Mouse (Mus musculus): ENCODE measurements around the gene Sphk1. TPM values are rescaled to one million over a fixed set of nuclear protein-coding genes. Genes with fewer than 3 reads are reported as not detected.

Gene Sphk1
- total RNA-seq, 2 experiments from 2014 or later: 6.1 to 6.8 TPM

DNA sequence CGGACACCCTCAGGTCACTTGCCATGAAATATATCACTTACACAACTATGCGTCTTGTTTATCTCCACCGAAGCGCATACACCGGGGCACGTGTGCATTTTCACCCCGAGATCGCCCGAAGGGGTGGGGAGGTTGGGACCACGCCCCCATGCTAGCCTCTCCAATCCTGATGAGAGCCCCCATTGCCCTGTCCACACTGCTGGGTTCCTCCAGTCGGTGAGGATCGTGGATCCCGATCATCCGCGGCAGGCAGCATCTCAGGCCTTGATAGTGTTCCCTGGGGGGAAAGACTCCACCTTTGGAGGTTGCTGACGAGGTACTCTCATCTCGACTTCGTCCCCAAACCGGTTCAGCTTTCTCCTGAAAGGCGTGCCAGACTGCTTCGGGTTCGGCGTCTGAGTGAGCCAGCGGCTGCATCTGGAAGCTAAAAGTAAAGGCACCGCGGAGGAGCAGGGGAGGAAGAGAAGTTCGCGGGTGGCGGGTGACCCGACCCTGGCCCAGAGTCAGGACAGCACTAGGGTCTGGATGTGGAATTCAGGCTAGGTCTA, 1.6 kb downstream of the Sphk1 start:
- intact Hi-C loops (cut with DNase I): loop anchor here (2.0 kb wide), 1 partner anchor 42 kb away; no protein-coding TSS in a partner anchor
- DNase-seq (ENCODE audit: extremely low spot score in 1 of 2, low spot score in 2 of 2): peak in 1 of 2 experiments; percentile 26
- Histone ChIP-seq H3K27ac (no peak overlapping the region), H3K4me3 (peak overlapping the region; percentile 48)
- no peak for TF ChIP-seq CTCF (IDR thresholded peaks at IDR 0.05)

DNA sequence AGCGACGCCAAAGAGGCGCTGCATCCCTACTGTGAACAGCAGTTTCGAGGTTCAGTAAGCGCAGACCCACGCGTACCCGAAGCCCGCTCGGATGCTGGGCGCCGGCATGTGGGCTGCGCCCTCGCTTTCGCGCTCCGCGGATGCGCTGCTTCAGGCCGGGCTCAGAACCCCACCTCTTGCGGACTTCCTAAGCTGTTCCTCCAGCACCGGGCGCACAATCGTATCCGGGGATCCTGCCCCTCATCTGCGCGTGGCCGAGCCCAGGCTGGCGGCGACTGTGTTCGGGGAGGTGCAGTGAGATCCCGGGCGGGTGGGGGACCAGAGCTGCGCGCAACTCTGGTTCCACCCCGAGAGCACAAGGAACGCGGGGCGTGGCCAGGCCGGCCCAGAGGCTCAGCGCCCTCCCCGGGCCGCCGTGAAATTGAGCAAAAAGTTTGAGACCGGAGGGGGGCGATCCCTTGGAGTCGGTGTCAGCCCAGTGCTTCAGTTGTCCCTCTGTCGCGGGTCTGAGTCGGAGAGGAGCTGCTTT, 2.1 kb downstream of the Sphk1 start:
- Histone ChIP-seq H3K4me3 (peak overlapping the region; percentile 48), H3K27ac (no peak overlapping the region)
- TF ChIP-seq CTCF (IDR thresholded peaks at IDR 0.05): no peak; the same call in 1 of the 2 replicates
- intact Hi-C loops (cut with DNase I): loop anchor here (2.0 kb wide), 1 partner anchor 42 kb away; no protein-coding TSS in a partner anchor
- DNase-seq (ENCODE audit: extremely low spot score in 1 of 2, low spot score in 2 of 2): peak; percentile 39 to 55

DNA sequence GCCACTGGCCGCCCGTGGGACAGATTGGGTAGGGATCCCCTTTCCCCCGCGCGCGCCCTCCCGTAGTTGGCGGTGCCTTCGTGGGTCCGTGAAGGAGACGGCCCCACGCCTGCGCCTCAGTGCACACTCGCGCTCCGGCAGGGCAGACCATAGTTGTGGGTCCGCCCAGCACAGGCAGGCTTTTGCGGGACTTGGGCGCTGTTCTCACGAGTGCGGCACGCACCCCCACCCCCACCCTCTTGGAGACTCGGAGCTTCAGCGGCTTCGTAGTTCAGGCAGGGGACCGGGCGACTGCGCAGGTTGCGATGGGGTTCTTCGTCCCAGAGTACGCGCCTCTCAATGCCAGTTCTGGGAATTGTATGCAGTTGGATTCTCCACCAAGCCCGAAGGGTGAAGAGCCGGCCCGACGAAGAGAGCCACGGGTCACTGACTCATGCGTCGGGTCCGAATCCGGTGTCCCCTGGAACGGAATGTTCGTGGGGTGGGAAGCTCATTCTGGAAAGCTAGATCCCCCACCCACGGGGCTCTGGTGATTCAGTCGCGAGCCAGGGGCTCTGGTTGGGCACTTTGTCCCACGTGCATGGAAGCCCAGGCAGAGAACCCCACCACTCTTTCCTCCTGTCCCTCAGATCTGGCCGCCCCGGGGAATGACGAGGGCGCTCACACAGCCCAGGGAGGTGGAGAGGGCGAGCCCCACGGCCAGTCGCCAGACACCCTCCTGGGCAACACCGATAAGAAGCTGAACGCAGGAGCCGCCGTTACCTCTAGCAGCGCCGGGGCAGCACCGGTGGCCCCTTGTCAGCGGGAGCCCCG, 2.8 kb downstream of the Sphk1 start:
- DNase-seq (ENCODE audit: extremely low spot score in 1 of 2, low spot score in 2 of 2): peak in 1 of 2 experiments; percentile 17
- no peak for TF ChIP-seq CTCF (IDR thresholded peaks at IDR 0.05)
- no peak overlapping the region for H3K27ac ChIP-seq
- H3K4me3 ChIP-seq: peak overlapping the region; percentile 48
- intact Hi-C loops (cut with DNase I): loop anchor here (1.0 to 2.0 kb wide), 2 partner anchors 32 to 43 kb away; no protein-coding TSS in a partner anchor

DNA sequence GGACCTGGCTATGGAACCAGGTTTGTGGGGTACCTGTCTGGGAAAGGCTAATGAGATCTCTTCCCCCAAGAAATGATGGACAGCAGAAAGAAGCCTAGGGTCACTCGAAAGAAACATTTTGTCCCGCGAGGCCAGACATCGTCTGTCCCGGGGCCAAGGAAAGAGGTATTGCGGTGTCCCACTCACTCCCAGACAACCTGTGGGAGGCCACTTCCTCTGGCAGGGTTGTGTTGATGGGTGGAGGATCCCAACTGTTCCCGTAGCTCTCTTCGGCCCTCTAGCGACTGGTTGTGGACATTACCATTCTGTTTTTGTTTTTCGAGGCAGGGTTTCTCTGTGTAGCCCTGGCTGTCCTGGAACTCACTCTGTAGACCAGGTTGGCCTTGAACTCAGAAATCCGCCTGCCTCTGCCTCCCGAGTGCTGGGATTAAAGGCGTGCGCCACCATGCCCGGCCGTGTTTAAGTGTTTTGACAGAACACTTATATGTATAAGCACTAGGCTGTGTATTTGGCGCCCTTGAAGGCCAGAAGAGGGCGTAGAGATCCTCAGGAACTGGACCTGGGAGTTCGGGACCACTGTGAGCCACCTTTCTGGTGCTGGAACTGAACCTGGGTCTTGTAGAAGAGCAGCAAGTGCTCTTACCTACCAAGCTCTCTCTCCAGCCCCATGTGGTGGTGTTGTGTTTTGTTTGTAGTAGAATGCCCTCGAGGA, 3.6 kb downstream of the Sphk1 start:
- H3K4me3 ChIP-seq: peak overlapping the region; percentile 48
- intact Hi-C loops (cut with DNase I): loop anchor here (1.0 kb wide), 1 partner anchor 33 kb away; no protein-coding TSS in a partner anchor

DNA sequence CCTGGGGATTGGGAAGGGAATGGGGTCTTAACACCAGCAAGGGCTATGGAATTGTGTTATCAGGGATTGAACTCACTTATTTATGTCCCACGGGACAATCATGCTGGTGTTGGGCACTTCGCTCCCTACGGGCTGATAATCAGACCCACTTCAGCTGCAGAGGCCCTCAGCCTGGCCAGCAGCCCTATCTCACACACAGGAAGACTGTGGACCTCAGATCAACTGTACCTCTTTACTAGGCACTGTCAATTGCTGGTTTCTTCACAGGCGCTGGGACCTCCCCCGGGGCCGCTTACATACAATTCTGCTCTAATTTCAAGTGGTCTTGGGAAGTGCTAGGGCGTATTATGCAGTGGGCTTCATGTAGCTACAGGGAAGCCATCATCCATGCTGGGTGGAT, 6.0 kb downstream of the Sphk1 start:
- intact Hi-C loops (cut with DNase I): no loop called here
- no peak for TF ChIP-seq CTCF (IDR thresholded peaks at IDR 0.05)
- Histone ChIP-seq H3K4me3 (no peak overlapping the region), H3K27ac (no peak overlapping the region)
- peak in 1 of 2 experiments; percentile 7 for DNase-seq (ENCODE audit: extremely low spot score in 1 of 2, low spot score in 2 of 2)

More for the DNA sequence above, 3.6 kb downstream of the Sphk1 start:
- TF ChIP-seq CTCF (IDR thresholded peaks at IDR 0.05): peak; percentile 78
- H3K27ac ChIP-seq: no peak overlapping the region
- DNase-seq (ENCODE audit: extremely low spot score in 1 of 2, low spot score in 2 of 2): peak; percentile 65 to 72

DNA sequence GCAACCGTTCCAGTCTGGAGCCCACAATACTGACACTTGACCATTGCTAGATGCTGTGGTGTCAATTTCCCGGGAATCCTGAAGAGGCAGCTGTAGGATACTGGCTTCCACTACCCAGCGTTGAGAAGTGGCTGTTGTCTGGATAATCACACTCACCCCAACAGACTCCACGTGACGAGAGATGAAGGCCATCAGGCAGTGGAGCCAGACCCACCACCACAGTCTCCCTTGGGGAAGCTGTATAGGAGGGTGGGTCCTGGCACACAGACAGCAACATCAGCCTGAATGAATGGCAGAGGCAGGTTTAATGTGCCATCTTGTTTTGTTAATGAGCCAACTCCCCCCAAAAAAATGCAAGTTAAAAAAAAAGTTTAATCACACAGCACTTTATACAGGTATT, 6.7 kb downstream of the Sphk1 start:
- Histone ChIP-seq H3K27ac (no peak overlapping the region), H3K4me3 (no peak overlapping the region)
- intact Hi-C loops (cut with DNase I): no loop called here
- no peak for TF ChIP-seq CTCF (IDR thresholded peaks at IDR 0.05)
- peak in 1 of 2 experiments; percentile 5 for DNase-seq (ENCODE audit: extremely low spot score in 1 of 2, low spot score in 2 of 2)

DNA sequence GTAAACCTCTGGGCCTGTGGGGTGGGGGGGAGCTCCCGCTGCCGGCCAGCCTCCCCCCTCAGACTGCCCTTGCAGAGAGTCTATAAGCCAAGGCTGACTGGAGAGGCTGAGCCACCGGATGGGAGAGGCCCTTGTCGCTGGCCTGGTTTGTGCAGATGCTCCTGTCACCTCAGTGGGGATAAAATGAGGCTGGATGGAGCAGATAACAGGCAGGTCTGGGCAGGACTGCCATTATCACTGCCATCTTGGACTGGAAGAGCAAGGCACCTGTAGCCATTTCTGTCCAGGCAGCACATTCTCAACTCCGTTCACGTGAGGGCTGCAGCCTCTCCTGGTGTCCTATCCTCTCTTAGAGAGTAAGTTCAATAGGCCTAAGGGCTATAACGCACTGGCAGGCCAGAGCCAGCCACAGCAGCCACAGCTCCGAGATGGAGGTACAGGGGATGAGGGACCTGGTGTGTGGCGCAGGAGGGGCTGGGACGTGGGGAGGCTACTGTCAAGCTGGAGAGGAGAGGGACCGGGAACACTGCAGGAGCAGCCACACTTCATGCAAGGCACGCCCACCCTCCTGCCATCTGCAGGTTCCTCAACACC, 7.5 kb downstream of the Sphk1 start:
- intact Hi-C loops (cut with DNase I): no loop called here
- Histone ChIP-seq H3K4me3 (no peak overlapping the region), H3K27ac (no peak overlapping the region)
- peak in 1 of 2 experiments; percentile 7 for DNase-seq (ENCODE audit: extremely low spot score in 1 of 2, low spot score in 2 of 2)
- TF ChIP-seq CTCF (IDR thresholded peaks at IDR 0.05): no peak

DNA sequence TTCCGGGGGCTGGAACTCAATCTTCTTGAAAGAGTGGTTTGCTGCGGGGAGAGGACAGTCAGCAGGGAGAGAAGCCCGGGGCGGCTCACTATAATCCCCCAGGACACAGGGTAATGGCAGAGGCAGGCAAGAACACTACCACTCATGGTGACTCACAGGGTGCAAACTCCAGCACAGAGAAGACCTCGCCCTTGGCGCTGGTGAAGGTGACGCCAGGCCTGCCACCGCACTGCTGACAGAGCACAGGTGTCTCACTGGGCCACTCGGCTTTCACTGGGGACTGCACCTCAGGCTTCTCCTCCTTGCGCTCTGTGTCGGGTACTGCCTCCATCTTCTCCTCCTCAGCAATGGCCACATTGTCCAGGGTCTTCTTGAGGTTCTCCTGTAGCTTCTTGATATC, 10.5 kb downstream of the Sphk1 start:
- no peak for DNase-seq (ENCODE audit: extremely low spot score in 1 of 2, low spot score in 2 of 2)
- intact Hi-C loops (cut with DNase I): no loop called here
- TF ChIP-seq CTCF (IDR thresholded peaks at IDR 0.05): no peak
- Histone ChIP-seq H3K27ac (peak overlapping the region; percentile 28; the same call in 1 of the 2 replicates), H3K4me3 (no peak overlapping the region)

DNA sequence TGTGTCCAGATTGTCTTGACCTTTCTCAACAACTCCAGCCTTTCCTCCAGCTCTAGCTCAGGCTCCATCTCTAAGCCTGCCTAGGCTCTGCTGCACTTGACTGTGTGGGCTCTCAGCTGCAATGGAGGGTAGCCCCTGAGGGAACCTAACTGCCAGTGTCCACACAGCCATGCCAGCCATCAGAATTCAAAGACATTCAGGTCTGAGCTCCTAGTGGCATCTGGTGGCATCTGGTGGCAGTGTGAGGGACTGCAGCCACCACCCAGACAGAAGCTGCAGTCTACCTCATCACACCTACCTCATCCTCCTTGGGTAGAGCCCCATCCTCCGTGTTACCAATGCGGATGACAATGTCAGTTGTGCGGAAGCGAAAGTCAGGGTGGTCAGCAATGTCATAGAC, 12.4 kb downstream of the Sphk1 start:
- no peak overlapping the region for H3K4me3 ChIP-seq
- peak; percentile 44 to 55 for DNase-seq (ENCODE audit: extremely low spot score in 1 of 2, low spot score in 2 of 2)
- peak; percentile 78 for TF ChIP-seq CTCF (IDR thresholded peaks at IDR 0.05)
- no peak overlapping the region for H3K27ac ChIP-seq
- intact Hi-C loops (cut with DNase I): no loop called here

DNA sequence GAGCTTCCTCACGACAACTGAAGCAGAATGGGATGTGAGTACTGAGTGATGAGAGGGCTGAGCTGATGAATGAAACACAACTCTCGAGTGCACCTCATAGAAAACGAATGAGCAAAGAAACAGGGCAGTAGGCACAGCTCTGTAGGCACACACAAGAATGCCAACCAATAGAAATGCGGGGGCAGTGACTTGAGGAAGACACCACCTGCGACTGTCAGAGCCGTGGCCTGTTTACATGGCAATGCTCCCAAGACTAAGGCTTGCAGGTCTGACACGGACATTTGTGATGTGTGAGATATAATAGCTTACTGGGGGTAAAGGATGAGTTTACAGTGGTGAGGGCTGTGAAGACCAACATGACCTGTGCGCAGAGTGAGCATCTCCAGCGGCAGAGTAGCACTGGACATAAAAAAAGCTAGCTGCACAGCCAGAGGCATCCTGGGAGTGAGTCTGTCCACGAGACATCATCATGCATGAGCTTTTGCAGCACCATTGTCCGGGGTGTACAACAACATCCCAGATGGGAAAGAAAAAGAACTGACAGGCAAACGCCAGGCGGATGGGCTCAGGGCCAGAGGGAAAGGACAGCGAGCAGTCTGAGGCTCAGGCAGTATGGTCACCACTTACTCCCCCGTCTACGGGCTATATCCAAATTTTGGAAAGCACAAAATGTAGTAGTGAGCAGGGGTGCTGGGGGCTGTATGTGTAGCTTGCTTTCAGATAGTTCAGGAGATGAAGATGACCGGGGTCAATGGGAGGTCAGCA, 16.8 kb downstream of the Sphk1 start:
- TF ChIP-seq CTCF (IDR thresholded peaks at IDR 0.05): no peak
- intact Hi-C loops (cut with DNase I): no loop called here
- no peak overlapping the region for H3K4me3 ChIP-seq
- DNase-seq (ENCODE audit: extremely low spot score in 1 of 2, low spot score in 2 of 2): no peak
- H3K27ac ChIP-seq: no peak overlapping the region

DNA sequence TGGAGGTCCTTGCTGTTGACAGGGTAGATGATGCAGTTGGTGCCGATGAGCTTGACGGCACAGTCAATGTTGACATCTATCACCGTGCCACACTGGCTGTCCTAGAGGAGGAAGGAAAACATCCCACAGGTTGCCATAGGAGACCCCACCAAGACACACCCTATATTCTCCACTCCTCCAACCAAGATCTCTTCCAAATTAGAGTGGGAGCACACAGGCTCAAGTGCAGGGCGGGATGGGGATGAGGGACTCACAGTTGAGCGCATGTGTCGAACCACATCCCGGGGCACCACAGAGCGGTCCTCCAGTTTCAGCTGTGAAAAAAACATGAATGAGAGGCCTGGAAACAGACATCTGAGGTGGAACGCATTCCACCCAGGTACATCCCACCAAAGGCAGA, 18.1 kb downstream of the Sphk1 start:
- Histone ChIP-seq H3K4me3 (no peak overlapping the region), H3K27ac (no peak overlapping the region)
- no peak for DNase-seq (ENCODE audit: extremely low spot score in 1 of 2, low spot score in 2 of 2)
- intact Hi-C loops (cut with DNase I): no loop called here
- no peak for TF ChIP-seq CTCF (IDR thresholded peaks at IDR 0.05)
